Mouse (Mus musculus): ENCODE measurements around the gene Il5ra.

Gene Il5ra

DNA sequence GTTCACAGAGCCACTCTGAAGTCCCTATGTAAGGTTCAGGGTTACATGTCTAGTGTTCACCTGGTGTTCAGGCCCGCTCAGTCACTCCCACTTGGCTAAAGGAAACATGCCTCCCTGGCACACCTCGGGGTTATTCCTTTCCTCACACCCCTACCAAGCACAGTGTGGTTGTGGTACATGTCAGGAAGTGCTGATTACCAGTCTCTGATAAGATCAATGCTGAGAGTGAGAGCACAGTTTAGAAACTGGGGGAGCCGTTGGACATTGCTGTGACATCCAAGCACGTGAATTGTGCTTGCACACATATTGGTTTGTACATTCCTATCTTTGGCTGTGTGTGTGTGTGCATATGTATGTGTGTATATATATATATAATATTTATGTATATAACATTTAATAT is 16.3 kb downstream of the Il5ra start:
- DNase-seq, result no peak

DNA sequence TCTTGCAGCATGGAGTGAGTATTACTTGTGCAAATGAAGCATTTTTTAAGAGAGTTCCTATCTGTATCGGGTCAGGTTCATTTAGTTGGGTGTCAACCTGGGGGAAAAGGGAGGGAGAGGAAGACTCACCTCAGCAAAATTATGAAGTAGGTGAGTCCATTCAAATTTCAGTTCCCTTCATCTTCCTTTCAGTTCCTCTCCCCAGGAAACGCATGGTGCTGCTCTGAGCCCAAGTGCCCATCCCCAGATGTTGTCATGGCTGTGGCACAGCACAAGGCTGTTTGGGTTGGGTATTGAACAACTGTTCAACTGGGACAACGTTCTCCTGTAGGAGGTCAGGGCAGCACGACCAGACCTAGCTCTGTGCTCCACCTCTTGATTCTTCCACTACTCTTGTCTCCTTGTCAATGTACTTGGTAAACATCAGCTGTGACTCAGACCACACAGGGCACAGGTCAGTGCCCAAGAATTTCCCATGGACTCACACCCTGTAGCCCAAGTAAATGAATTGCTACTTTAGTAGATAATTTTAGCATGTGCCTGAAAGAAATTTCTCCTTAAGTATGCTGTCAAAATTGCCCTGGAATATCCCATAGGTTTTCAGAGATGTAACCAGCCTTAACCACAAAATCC is 19.0 kb downstream of the Il5ra start:
- DNase-seq, result peak in 1 of 2 experiments; percentile 25

DNA sequence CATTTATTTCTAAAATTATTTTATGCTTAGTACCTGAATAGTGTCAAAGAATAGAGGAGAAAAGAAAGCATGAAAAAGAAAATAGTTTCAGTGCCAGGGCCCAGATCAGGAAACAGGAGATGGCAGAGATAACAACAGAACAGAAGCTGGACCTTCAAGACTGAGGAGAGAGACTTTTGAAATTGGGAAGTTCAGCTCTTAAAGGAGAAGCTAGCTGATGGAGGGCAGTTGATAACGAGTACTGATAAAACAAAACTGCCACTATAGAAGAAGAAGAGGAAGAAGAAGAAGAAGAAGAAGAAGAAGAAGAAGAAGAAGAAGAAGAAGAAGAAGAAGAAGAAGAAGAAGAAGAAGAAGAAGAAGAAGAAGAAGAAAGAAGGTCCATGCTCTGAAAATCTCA is 21.1 kb downstream of the Il5ra start:
- DNase-seq, result no peak

DNA sequence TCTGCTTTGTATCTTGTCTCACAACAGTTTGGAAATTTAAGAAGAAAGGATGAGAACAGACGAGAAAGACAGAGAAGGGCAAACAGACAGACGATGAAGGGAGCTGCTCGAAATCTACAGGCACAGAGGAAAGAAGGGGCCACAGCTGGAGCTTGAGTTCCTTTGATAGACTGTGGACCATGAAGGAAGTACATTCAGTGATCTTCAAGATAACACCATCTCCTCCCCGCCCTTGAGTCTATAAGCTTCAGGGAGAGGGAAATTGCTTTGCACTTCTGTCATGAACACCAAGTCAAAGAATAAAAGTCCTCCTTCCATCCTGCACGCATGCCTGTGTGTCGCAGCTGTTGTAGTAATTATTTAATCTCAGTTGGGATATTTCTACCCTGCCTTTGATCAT is 22.8 kb downstream of the Il5ra start:
- DNase-seq, result no peak

DNA sequence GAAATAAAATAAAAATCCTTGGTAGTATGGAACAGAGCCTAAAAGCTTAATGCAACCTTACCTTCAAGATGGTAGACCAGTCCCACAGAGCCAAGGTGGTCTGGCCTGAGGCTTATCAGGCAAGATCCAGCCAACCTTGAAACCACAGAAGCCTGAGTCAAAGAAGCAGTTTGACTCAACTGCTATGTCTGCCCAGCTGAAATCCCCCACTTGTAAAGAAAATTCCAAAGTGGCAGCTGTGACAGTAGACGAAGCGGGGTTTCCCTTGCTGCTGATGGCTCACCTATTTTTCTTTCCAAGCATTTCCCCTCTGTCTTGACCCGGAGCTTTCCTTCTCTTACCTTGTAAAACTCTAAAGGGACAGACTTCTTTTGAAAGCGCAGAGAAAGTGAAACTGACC is 23.2 kb downstream of the Il5ra start:
- DNase-seq, result no peak

DNA sequence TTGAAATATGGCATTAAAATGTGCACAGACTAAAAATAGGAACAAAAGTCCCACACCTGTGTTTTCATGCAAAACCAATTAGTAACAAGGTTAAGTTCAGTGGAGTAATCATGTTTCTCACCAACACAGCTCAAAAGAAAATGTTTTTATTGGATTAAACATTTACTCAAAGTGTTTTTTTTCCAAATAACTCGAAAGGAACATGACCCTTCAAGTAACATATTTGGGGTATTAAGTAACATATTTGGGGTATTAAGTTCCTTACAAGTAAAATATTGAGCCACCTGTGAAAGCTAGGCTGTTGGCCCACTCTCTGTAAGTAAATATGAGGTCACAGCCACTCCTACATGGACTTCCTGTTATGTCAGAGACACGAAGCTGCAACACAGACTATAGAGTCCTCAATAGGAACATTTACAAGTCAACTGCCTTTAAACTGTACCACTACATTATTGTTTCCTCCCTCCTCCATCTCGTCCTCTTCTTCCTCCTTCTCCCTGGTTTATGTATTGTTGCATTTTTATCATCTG is 43.3 kb downstream of the Il5ra start:
- DNase-seq, result no peak

DNA sequence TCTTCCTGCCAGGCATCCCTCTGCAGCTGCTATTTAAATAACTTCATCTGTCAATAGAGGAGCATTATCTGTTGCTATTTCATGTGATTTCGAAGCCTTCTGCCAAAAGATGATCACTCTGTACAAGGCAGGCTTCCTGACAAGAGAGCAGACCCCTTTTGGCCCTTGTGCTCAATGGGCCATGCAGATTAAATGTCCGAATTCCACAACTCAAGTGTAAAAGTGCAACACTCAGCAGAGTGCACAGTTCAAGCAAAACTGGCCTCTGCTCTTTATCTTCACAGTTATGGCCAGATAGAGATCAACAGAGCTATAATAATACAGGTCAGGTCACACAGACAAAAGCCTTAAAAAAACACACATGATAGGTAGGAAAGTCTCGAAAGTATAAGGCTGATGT is 46.9 kb downstream of the Il5ra start:
- no peak for DNase-seq

DNA sequence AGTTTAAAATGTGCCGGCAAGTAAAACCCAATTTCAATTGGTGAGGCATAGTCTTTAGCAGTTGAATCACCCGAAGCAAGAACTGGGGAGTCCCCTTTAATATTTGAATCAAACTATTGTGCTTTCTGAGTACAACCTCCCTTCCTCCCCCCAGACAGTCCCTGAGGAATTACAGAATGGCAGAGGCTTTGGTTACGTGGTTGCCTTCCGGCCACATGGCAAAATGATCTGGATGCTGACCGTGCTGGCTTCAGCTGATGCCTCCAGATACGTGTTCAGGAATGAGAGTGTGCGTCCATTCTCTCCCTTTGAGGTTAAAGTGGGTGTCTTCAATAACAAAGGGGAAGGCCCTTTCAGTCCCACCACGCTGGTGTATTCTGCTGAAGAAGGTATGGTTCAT is 73.3 kb downstream of the Il5ra start:
- peak; percentile 7 to 12 for DNase-seq

DNA sequence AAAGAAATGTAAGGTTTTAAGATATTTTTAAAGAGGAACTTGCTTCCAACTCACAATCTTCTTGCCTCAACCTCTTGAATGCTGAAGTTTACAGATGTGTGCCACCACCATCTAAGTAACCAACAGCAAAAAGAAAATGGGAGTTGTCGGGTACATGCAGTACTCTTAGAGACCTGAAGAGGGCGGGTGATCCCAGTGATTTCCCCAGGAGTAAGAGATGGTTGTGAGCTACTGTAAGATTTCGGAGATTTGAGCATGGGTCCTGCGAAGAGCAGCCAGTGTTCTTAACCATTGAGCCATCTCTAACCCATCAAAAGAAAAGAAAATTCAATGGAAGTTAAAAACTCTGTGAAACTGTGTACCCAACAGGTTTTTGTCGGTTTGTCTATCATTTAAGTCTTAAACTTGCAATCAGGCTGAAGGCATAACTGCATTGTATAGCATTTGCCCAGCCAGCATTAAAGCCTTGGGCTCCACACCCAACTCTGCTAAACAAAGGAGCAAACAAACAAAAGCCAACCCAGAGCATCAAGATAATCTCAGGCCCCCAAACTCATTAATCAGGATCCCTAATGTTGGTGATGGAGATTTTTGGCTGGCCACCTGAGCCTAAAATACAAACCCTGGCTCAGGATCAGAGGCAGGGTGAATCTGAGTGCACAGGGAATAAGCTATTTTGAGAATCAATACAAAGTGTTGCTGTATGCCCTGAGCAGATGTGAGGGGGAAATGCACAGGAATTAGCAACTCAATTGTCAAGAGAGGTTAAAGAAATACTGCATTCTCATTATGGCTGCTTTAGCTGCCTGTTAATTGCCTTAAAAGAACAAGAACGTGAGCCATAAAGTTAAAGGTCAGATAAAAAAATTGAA is 84.8 kb downstream of the Il5ra start:
- DNase-seq, result peak; percentile 40 to 69
